Mouse (Mus musculus) lung, adult 2 months (tissue): ENCODE data around the gene Ddost. TPM values are rescaled to one million over a fixed set of nuclear protein-coding genes. Genes with fewer than 3 reads are reported as not detected.

ENCODE experiments used
- DNase-seq: peaks from one replicate; pipeline ENCODE4 v3.0.0; 2022
- H3K4me1 ChIP-seq: fragments of 200-500 bp; 2 replicates; pipeline ENCODE4 v1.6.1; 2011; ENCODE audit warnings: low read length; ENCODE audit not compliant: control insufficient read depth, insufficient read depth
- H3K4me3 ChIP-seq: fragments of 200-500 bp; replicated peaks from 2 replicates; pipeline ENCODE3; 2011; ENCODE audit warnings: low read depth, mild to moderate bottlenecking, control low read depth, low read length; ENCODE audit errors: extremely low read depth
- CTCF ChIP-seq: fragments of 200-500 bp; IDR thresholded peaks from 2 replicates; pipeline ENCODE4 v1.5.1; 2011; ENCODE audit warnings: mild to moderate bottlenecking, low read length, control low read depth; ENCODE audit not compliant: insufficient read depth
- POLR2A ChIP-seq: fragments of 200-500 bp; IDR thresholded peaks from 2 replicates; pipeline ENCODE4 v1.6.1; 2011; ENCODE audit warnings: low read depth, mild to moderate bottlenecking, control low read depth, low read length, borderline replicate concordance; ENCODE audit errors: extremely low read depth
- WGBS: fragments of 180-500 bp; shearing (Covaris S2); methylation state at CpG from one replicate; pipeline ENCODE4 v1.1.7; 2018; 5-methylcytosine and 5-hydroxymethylcytosine counted together
- polyA plus RNA-seq: library from polyadenylated mRNA; depleted of rRNA; stranded (reverse); fragments of >200 nt; gene quantifications from 2 replicates; pipeline ENCODE4 v1.2.3, GENCODE M21; 2012; rRNA removed

Gene Ddost
- polyA plus RNA-seq, 1 experiment = 194 TPM

DNA sequence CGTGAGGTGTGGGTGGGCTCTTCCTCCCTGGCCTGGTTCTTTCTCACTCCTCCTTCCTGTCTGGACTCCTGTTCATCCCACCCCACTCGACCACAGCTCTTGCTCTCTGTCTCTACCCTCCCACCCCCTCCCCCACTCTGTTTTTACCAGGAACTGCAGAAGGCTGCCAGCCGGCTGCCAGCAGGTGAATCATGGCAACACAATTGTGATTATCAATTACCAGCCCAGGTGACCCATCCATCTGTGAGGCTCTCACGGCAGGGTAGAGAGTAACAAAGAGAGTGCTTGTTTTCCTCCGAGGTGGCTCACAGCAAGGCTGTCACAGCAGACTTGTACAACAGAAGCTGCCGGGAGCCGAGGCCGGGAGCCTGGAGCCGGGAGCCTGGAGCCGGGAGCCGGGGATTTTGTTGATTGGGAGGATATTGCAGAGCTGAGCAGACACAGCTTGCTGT, 56.9 kb downstream of the Ddost start:
- DNase-seq = no peak
- TF ChIP-seq POLR2A (no peak), CTCF (no peak)
- H3K4me3 ChIP-seq = no peak overlapping the region
- no peaks in the 10 kb centered on the region for H3K4me1 ChIP-seq
- WGBS = 37% methylated on average over 11 of the region's 11 CpGs

Other genes starting within 250 kb of the Ddost start
- gene Hp1bp3, start 88.4 kb upstream of the Ddost start, polyA plus RNA-seq = 53.4 and 78.4 TPM in 2 replicates
- gene Sh2d5, start 54.3 kb upstream of the Ddost start, polyA plus RNA-seq = 0.22 and 0.28 TPM in 2 replicates
- gene Kif17, start 54.3 kb upstream of the Ddost start, polyA plus RNA-seq = 0.70 and 0.91 TPM in 2 replicates
- 178 and 182 TPM in 2 replicates for gene Pink1, start 21.6 kb downstream of the Ddost start, polyA plus RNA-seq
- gene Cda, start 63.3 kb downstream of the Ddost start, polyA plus RNA-seq = 2.6 and 2.9 TPM in 2 replicates
- gene Fam43b, start 91.8 kb downstream of the Ddost start, polyA plus RNA-seq = not detected in 2 replicates
- gene Mul1, start 129.9 kb downstream of the Ddost start, polyA plus RNA-seq = 15.2 and 16.5 TPM in 2 replicates
- 21.7 and 26.9 TPM in 2 replicates for gene Camk2n1, start 149.6 kb downstream of the Ddost start, polyA plus RNA-seq